Mouse (Mus musculus) hindbrain, embryonic 16.5 days (tissue): ENCODE data around the gene 1700015F17Rik. TPM values are rescaled to one million over a fixed set of nuclear protein-coding genes. Genes with fewer than 3 reads are reported as not detected.

Source experiments
- ATAC-seq: fragments of 200-750 bp; cut with Nextera tagmentation; 2 replicates; pipeline ENCODE4 v1.8.0; 2017; ENCODE audit warnings: moderate TSS enrichment, moderate library complexity
- H3K27ac ChIP-seq: fragments of 300-500 bp; sonication (generic); 2 replicates; pipeline ENCODE4 v1.5.1; 2014; ENCODE audit warnings: low read depth, mild to moderate bottlenecking, control low read depth, low read length, moderate library complexity
- H3K27me3 ChIP-seq: fragments of 300-500 bp; sonication (generic); replicated peaks from 2 replicates; pipeline ENCODE4 v1.6.1; 2014; ENCODE audit warnings: low read length; ENCODE audit not compliant: control insufficient read depth, insufficient read depth
- H3K36me3 ChIP-seq: fragments of 300-500 bp; sonication (generic); 2 replicates; pipeline ENCODE4 v1.6.1; 2014; ENCODE audit warnings: mild to moderate bottlenecking, low read length, moderate library complexity, mixed read lengths; ENCODE audit not compliant: control insufficient read depth, insufficient read depth
- H3K4me1 ChIP-seq: fragments of 300-500 bp; sonication (generic); 2 replicates; pipeline ENCODE4 v1.6.1; 2014; ENCODE audit warnings: low read depth, low read length; ENCODE audit not compliant: control insufficient read depth, insufficient read depth
- H3K4me2 ChIP-seq: fragments of 300-500 bp; sonication (generic); 2 replicates; pipeline ENCODE4 v1.6.1; 2014; ENCODE audit warnings: mild to moderate bottlenecking, low read length, control low read depth, moderate library complexity
- H3K4me3 ChIP-seq: fragments of 300-500 bp; sonication (generic); 2 replicates; pipeline ENCODE4 v1.5.1; 2014; ENCODE audit warnings: mild to moderate bottlenecking, low read length, control low read depth, moderate library complexity
- H3K9ac ChIP-seq: fragments of 300-500 bp; sonication (generic); 2 replicates; pipeline ENCODE4 v1.6.1; 2014; ENCODE audit warnings: low read depth, mild to moderate bottlenecking, control low read depth, low read length, moderate library complexity
- H3K9me3 ChIP-seq: fragments of 300-500 bp; sonication (generic); 2 replicates; pipeline ENCODE4 v1.6.1; 2014; ENCODE audit warnings: mild to moderate bottlenecking, low read length, moderate library complexity; ENCODE audit not compliant: control insufficient read depth
- WGBS: fragments of 180-500 bp; shearing (Covaris S2); extraction: QIAGEN DNeasy Blood & Tissue Kit; methylation state at CpG from one replicate; pipeline ENCODE4 v1.1.7; 2014; 5-methylcytosine and 5-hydroxymethylcytosine counted together
- polyA plus RNA-seq: library from polyadenylated mRNA; unstranded; fragments of >200 nt; fragmentation: Nextera tagmentation; extraction: Ambion mirVana; gene quantifications from 2 replicates; pipeline ENCODE4 v1.2.1, GENCODE M21; 2015

Gene 1700015F17Rik
- polyA plus RNA-seq, 1 experiment from 2014 or later, result not detected

GRCm38 (mm10) chr5:5411886-5412285, 67.1 kb downstream of the 1700015F17Rik start:
- H3K9me3 ChIP-seq, result no peaks in the 10 kb centered on the region
- no peak overlapping the region for H3K4me2 ChIP-seq
- H3K9ac ChIP-seq, result no peak overlapping the region
- no peak overlapping the region for H3K4me3 ChIP-seq
- H3K4me1 ChIP-seq, result no peaks in the 10 kb centered on the region
- no peak overlapping the region for H3K27ac ChIP-seq
- no peaks in the 10 kb centered on the region for H3K36me3 ChIP-seq
- ATAC-seq, result no peak
- 94% methylated on average over 2 of the region's 2 CpGs for WGBS
- H3K27me3 ChIP-seq, result no peaks in the 10 kb centered on the region

DNA sequence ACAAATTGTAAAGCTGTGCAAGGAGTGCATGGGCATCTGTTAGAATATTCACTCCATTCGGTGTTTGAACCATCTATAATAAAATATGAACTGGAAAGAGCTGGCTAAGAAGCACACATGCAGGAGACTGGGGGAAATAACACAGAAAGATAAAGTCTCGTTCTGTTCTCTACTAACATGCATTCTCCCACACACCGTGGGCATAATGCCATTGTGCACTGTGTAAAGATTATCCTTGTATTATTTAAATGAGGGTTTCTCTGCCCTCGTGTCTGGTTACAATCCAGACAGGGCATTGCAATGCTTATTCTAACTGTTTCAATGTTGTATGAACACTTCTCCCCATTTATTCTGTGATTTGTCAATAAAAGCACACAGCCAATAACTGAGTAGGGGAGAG, 77.0 kb downstream of the 1700015F17Rik start:
- H3K9me3 ChIP-seq, result no peaks in the 10 kb centered on the region
- H3K27me3 ChIP-seq, result no peaks in the 10 kb centered on the region
- ATAC-seq, result no peak
- H3K4me2 ChIP-seq, result no peak overlapping the region
- H3K9ac ChIP-seq, result no peak overlapping the region
- H3K4me3 ChIP-seq, result no peak overlapping the region
- no peaks in the 10 kb centered on the region for H3K4me1 ChIP-seq
- no peaks in the 10 kb centered on the region for H3K36me3 ChIP-seq
- 63% methylated on average over 4 of the region's 4 CpGs for WGBS
- no peak overlapping the region for H3K27ac ChIP-seq

GRCm38 (mm10) chr5:5392786-5393185, 86.2 kb downstream of the 1700015F17Rik start:
- no peak overlapping the region for H3K4me2 ChIP-seq
- H3K27me3 ChIP-seq, result no peaks in the 10 kb centered on the region
- H3K9ac ChIP-seq, result no peak overlapping the region
- H3K9me3 ChIP-seq, result no peaks in the 10 kb centered on the region
- ATAC-seq, result no peak
- H3K36me3 ChIP-seq, result no peaks in the 10 kb centered on the region
- H3K4me3 ChIP-seq, result no peak overlapping the region
- H3K4me1 ChIP-seq, result no peaks in the 10 kb centered on the region
- 41% methylated on average over 3 of the region's 3 CpGs for WGBS
- no peak overlapping the region for H3K27ac ChIP-seq

Other genes with a start within 250 kb of the 1700015F17Rik start
- gene Cdk14, start 58.8 kb downstream of the 1700015F17Rik start, polyA plus RNA-seq, result 44.3 and 47.3 TPM in 2 replicates
- 16.4 and 19.6 TPM in 2 replicates for gene Cldn12, start 35.8 kb upstream of the 1700015F17Rik start, polyA plus RNA-seq
- gene Gtpbp10, start 80.4 kb upstream of the 1700015F17Rik start, polyA plus RNA-seq, result 16.1 and 16.5 TPM in 2 replicates
- 15.4 and 17.6 TPM in 2 replicates for gene Gm8773, start 94.7 kb upstream of the 1700015F17Rik start, polyA plus RNA-seq
- gene Cfap69, start 185.1 kb upstream of the 1700015F17Rik start, polyA plus RNA-seq, result 8.3 and 10.8 TPM in 2 replicates
- 6.2 and 6.5 TPM in 2 replicates for gene Steap2, start 215.4 kb upstream of the 1700015F17Rik start, polyA plus RNA-seq